Mouse (Mus musculus) left cerebral cortex, postnatal 36 days (tissue): Measurements from ENCODE around the gene Ttc33. TPM values are rescaled to one million over a fixed set of nuclear protein-coding genes. Genes with fewer than 3 reads are reported as not detected.
A peak's percentile ranks its signal among the peaks of the same experiment; 100 is the strongest.

ENCODE experiments used
- DNase-seq, 2 experiments: peaks; one replicate each; pipeline ENCODE4 v3.0.0; 2021 to 2022; ENCODE audit warnings: low spot score in 2 of 2, mixed read lengths in 1 of 2
- intact Hi-C: fragments of 180-260 bp; cut with DNase I; formaldehyde crosslinking; loops from one replicate; pipeline ENCODE4 v1.15.1; 2025
- total RNA-seq, 2 experiments: library from RNA; stranded (reverse); gene quantifications; 2 replicates each; pipeline ENCODE4 v1.2.3; 2021

The Ttc33 gene
- 10 to 100 TPM; 74.3 to 75.4 TPM for total RNA-seq

- intact Hi-C loops, result loop anchor here (5.0 kb wide), 2 partner anchors 43 to 68 kb away; partner anchors contain the start of genes Prkaa1 and Rpl37
- peak; percentile 81 to 84 for DNase-seq
Measured at GRCm38 (mm10) chr15:5185366-5186292, at the start of gene Ttc33. Ttc33 (plus strand) TSS chr15:5185525.

GRCm38 (mm10) chr15:5138021-5138856, 47.1 kb upstream of the Ttc33 start:
- no peak for DNase-seq

GRCm38 (mm10) chr15:5139366-5139765, 46.0 kb upstream of the Ttc33 start:
- intact Hi-C loops, result no loop called here
- no peak for DNase-seq

More at GRCm38 (mm10) chr15:5138021-5138856, 47.1 kb upstream of the Ttc33 start:
- intact Hi-C loops, result no loop called here

GRCm38 (mm10) chr15:5139863-5140262, 45.5 kb upstream of the Ttc33 start:
- intact Hi-C loops, result loop anchor here (5.0 kb wide), 3 partner anchors 47 to 1567 kb away; partner anchors contain the start of genes Ghr, Rictor and Ttc33

GRCm38 (mm10) chr15:5140357-5140756, 45.0 kb upstream of the Ttc33 start:
- intact Hi-C loops, result loop anchor here (5.0 kb wide), 3 partner anchors 47 to 1567 kb away; partner anchors contain the start of genes Ghr, Rictor and Ttc33
- no peak for DNase-seq

More at GRCm38 (mm10) chr15:5139863-5140262, 45.5 kb upstream of the Ttc33 start:
- DNase-seq, result no peak

- intact Hi-C loops, result loop anchor here (2.0 to 5.0 kb wide), 4 partner anchors 25 to 1565 kb away; partner anchors contain the start of genes Ghr, Rictor, Rpl37 and Ttc33
- no peak for DNase-seq
Measured at GRCm38 (mm10) chr15:5142047-5142446, 43.3 kb upstream of the Ttc33 start.

GRCm38 (mm10) chr15:5142714-5143113, 42.6 kb upstream of the Ttc33 start:
- DNase-seq, result no peak
- intact Hi-C loops, result loop anchor here (2.0 to 5.0 kb wide), 4 partner anchors 26 to 1565 kb away; partner anchors contain the start of genes Ghr, Rictor, Rpl37 and Ttc33

- peak; percentile 75 to 78 for DNase-seq
- intact Hi-C loops, result loop anchor here (2.0 to 5.0 kb wide), 4 partner anchors 27 to 1564 kb away; partner anchors contain the start of genes Ghr, Rictor, Rpl37 and Ttc33
Measured at GRCm38 (mm10) chr15:5143361-5144020, 41.8 kb upstream of the Ttc33 start, which contains the start of gene Prkaa1. Prkaa1 (plus strand) TSS chr15:5143861.

- intact Hi-C loops, result loop anchor here (5.0 kb wide), 3 partner anchors 43 to 1563 kb away; partner anchors contain the start of genes Ghr, Rictor and Ttc33
- peak in 1 of 2 experiments; percentile 83 for DNase-seq
Measured at GRCm38 (mm10) chr15:5144021-5144778, 41.1 kb upstream of the Ttc33 start.

- no peak for DNase-seq
- intact Hi-C loops, result no loop called here
Measured at GRCm38 (mm10) chr15:5145196-5145945, 40.0 kb upstream of the Ttc33 start.

- DNase-seq, result no peak
Measured at GRCm38 (mm10) chr15:5149187-5149586, 36.1 kb upstream of the Ttc33 start.

GRCm38 (mm10) chr15:5152171-5152570, 33.2 kb upstream of the Ttc33 start:
- no peak for DNase-seq
- intact Hi-C loops, result no loop called here

More at GRCm38 (mm10) chr15:5149187-5149586, 36.1 kb upstream of the Ttc33 start:
- intact Hi-C loops, result no loop called here

GRCm38 (mm10) chr15:5154621-5155020, 30.7 kb upstream of the Ttc33 start:
- no peak for DNase-seq
- intact Hi-C loops, result no loop called here

- DNase-seq, result no peak
- intact Hi-C loops, result no loop called here
Measured at GRCm38 (mm10) chr15:5155093-5155492, 30.2 kb upstream of the Ttc33 start.

- DNase-seq, result no peak
- intact Hi-C loops, result no loop called here
Measured at GRCm38 (mm10) chr15:5156355-5156754, 29.0 kb upstream of the Ttc33 start.

GRCm38 (mm10) chr15:5157386-5157785, 27.9 kb upstream of the Ttc33 start:
- intact Hi-C loops, result no loop called here
- no peak for DNase-seq

- no peak for DNase-seq
- intact Hi-C loops, result no loop called here
Measured at GRCm38 (mm10) chr15:5158827-5159226, 26.5 kb upstream of the Ttc33 start.
